Mouse (Mus musculus) pancreas, adult 10 weeks (tissue): ENCODE results near the gene Brd9. TPM values are rescaled to one million over a fixed set of nuclear protein-coding genes. Genes with fewer than 3 reads are reported as not detected.

ENCODE experiments used
- polyA plus RNA-seq: library from polyadenylated mRNA; stranded (reverse); fragments of 350-450 nt; fragmentation: Illumina TruSeq; extraction: RNeasy Lipid Tissue Mini Kit (QIAGEN cat#74804); gene quantifications from one replicate; pipeline ENCODE4 v1.2.3, GENCODE M21; 2015; ENCODE audit warnings: low read depth, low replicate concordance; ENCODE audit not compliant: insufficient read depth

Gene Brd9
- polyA plus RNA-seq = 14.1 TPM

GRCm38 (mm10) chr13:73937321-73938176 is at the start of gene Brd9, which contains the start of gene Trip13:
TSS of gene Brd9 (plus strand) at chr13:73937811.
TSS of gene Trip13 (minus strand) at chr13:73937784.

GRCm38 (mm10) chr13:73963551-73963950 is 25.9 kb downstream of the Brd9 start, which contains the start of gene Zdhhc11:
TSS of gene Zdhhc11 (plus strand) at chr13:73963851.

GRCm38 (mm10) chr13:74008948-74009718 is 71.5 kb downstream of the Brd9 start, which contains the start of gene Tppp:
TSS of gene Tppp (plus strand) at chr13:74009407.

Other genes with a start within 250 kb of the Brd9 start
- 0.30 TPM for gene Slc6a19, start 232.9 kb upstream of the Brd9 start, polyA plus RNA-seq
- gene Slc12a7, start 204.7 kb upstream of the Brd9 start, polyA plus RNA-seq = 23.0 TPM
- 0.98 TPM for gene Nkd2, start 90.2 kb upstream of the Brd9 start, polyA plus RNA-seq
- gene Trip13, start within 50 bp of the Brd9 start, polyA plus RNA-seq = not detected
- gene Zdhhc11, start 26.0 kb downstream of the Brd9 start, polyA plus RNA-seq = not detected
- 4.9 TPM for gene Tppp, start 71.6 kb downstream of the Brd9 start, polyA plus RNA-seq
- 1.0 TPM for gene Cep72, start 124.5 kb downstream of the Brd9 start, polyA plus RNA-seq
- not detected for gene Slc9a3, start 183.6 kb downstream of the Brd9 start, polyA plus RNA-seq